Mouse (Mus musculus) kidney, adult 2 months (tissue): ENCODE measurements around the gene Fam131a.

Source experiments
- CTCF ChIP-seq: fragments of 200-500 bp; conservative IDR thresholded peaks from 2 replicates; pipeline ENCODE4 v1.5.1; 2011; ENCODE audit warnings: low read depth, mild to moderate bottlenecking, control low read depth, low read length, moderate library complexity, mixed read lengths; ENCODE audit not compliant: insufficient read depth, insufficient read length
- POLR2A ChIP-seq: fragments of 200-500 bp; IDR thresholded peaks from one replicate; pipeline ENCODE4 v1.6.1; 2011; ENCODE audit warnings: low read depth, low read length, control low read depth

DNA sequence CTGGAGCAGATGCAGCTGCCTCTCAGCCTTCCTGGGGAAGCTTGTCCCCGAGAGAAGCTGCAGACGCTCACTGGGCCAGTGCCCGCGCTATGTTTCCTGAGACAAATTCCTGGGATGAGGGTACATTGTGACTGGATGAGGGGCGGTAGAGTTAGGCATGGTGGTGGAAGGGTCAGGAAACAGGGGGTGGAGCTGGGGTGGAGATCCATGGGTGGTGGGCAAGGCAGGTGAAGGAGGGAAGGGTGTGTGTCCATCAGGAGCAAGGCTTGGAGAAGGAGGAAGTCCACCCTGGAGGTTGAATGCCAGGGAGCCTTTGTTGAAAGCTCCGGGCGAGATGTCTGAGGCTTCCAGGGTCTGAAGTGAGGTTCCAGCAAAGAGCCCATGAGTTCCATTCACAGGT lies 32.3 kb downstream of the Fam131a start:
- TF ChIP-seq CTCF (no peak), POLR2A (no peak)
